ENCODE assay signal across 9 mouse cellular contexts in genomic region chr14:48073247-48074161, GRCm38 (mm10). TPM values are rescaled to one million over a fixed set of nuclear protein-coding genes. Genes with fewer than 3 reads are reported as not detected.
DNase-seq lines count a peak whose midpoint lies in the region; ATAC-seq lines count a peak whose summit lies in the region.
"Had no signal": no experiment of that assay in that cellular context is flagged by ENCODE, and none has a peak within 500 bp of the region (broad histone marks: within the 10 kb centered on the region; RNA-seq: fewer than 3 reads in every experiment).

No protein-coding gene starts in this region.

- peak; percentile 51; the same call in 1 of the 2 replicates for ATAC-seq in midbrain, embryonic 16.5 days
- ATAC-seq in monocyte, adult 5-6 weeks (replicated peaks; ENCODE audit: insufficient number of reproducible peaks, low FRiP score, low TSS enrichment, poor library complexity, severe bottlenecking) = no peak
- ATAC-seq in cerebellum, adult (ENCODE audit: insufficient number of reproducible peaks, low FRiP score, low TSS enrichment) = no peak

- no peak overlapping the region for H3K27ac ChIP-seq in midbrain, embryonic 16.5 days (ENCODE audit: low read length)

- DNase-seq in kidney, postnatal 36 days = peak; percentile 9 to 25
- DNase-seq in kidney, adult 11 months = no peak
- DNase-seq in forelimb bud, embryonic 11.5 days (ENCODE audit: low read depth, low spot score) = peak; percentile 13
- DNase-seq in heart, postnatal 14 days = peak; percentile 43 to 50
- DNase-seq in left cerebral cortex, postnatal 4 days = peak; percentile 28

- H3K9me3 ChIP-seq in midbrain, embryonic 16.5 days (replicated peaks; ENCODE audit: control insufficient read depth, low read length, poor library complexity, severe bottlenecking) = no peaks in the 10 kb centered on the region

- no peak overlapping the region for H3K4me2 ChIP-seq in midbrain, embryonic 16.5 days (ENCODE audit: low read length)

- no peaks in the 10 kb centered on the region; the same call in 1 of the 2 replicates for H3K4me1 ChIP-seq in midbrain, embryonic 16.5 days (ENCODE audit: control insufficient read depth, insufficient read depth, low read length)

- no peak overlapping the region for H3K9ac ChIP-seq in midbrain, embryonic 16.5 days (ENCODE audit: low read depth, low read length)

- no peaks in the 10 kb centered on the region for H3K36me3 ChIP-seq in midbrain, embryonic 16.5 days (ENCODE audit: control insufficient read depth, insufficient read depth, low read length)

- no peak overlapping the region for H3K4me3 ChIP-seq in midbrain, embryonic 16.5 days (ENCODE audit: low read depth, low read length)

- WGBS in midbrain, embryonic 16.5 days = 29% methylated on average over 24 of the region's 24 CpGs

- intact Hi-C loops in heart, postnatal 14 days (cut with DNase I) = no loop called here
- intact Hi-C loops in left cerebral cortex, postnatal 4 days (cut with DNase I) = no loop called here

- H3K27me3 ChIP-seq in midbrain, embryonic 16.5 days (ENCODE audit: control insufficient read depth, insufficient read depth, low read depth, low read length) = no peaks in the 10 kb centered on the region

RNA-seq across cellular contexts. Expression of gene Peli2, which starts 47.1 kb away (rescaled TPM):
- 10 to 100 TPM; 15.6 to 18.6 TPM for total RNA-seq in heart, postnatal 14 days (2021)
- total RNA-seq in left cerebral cortex, postnatal 4 days (2021) = 10 to 100 TPM; 25.5 to 30.8 TPM
- polyA plus RNA-seq in midbrain, embryonic 16.5 days (2015; fragmentation: Nextera tagmentation; extraction: Ambion mirVana) = 4.6 and 5.0 TPM in 2 replicates
- 2.0 to 18.0 TPM (median 5.0 TPM) in 3 replicates for total RNA-seq in monocyte, adult 5-6 weeks (2017)
- total RNA-seq: MEL had no signal
